Mouse (Mus musculus) embryonic fibroblast, embryonic 13.5 days (primary cell): ENCODE results near the gene Pepd.

Experiments used
- CTCF ChIP-seq: IDR thresholded peaks from 2 replicates; pipeline ENCODE4 v1.5.1; 2011; ENCODE audit warnings: mild to moderate bottlenecking, control low read depth, low read length, moderate library complexity, borderline replicate concordance; ENCODE audit not compliant: insufficient read depth
- POLR2A ChIP-seq: IDR thresholded peaks from 2 replicates; pipeline ENCODE4 v1.6.1; 2011; ENCODE audit warnings: low read depth, mild to moderate bottlenecking, control low read depth, low read length, moderate library complexity

DNA sequence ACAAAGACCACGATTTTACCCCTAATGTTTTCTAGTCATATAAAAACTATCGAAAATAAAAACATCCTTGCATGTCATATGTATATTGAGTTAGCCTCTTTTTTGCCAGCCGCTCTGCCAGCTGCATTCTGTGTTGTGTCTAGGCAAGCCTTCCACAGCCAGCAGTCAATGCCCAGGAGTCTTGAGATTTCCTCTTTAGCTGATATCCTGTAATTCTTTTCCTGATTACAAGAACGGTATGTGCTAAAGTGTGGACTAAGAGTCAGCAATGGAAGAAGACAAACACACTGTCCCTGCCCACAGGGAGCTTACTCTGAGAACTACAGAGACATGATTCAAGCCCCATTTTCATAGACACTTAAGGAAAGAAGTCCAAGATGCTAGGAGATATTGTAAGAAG lies 145.4 kb downstream of the Pepd start:
- TF ChIP-seq CTCF (no peak), POLR2A (no peak)
